Mouse (Mus musculus): ENCODE measurements at regions not wholly inside any gene's neighbourhood (a gene's known extent, or its start where the extent isn't known, plus 50 kb on each side); places are given as distances from the start of the nearest gene placed in this dataset.

DNA sequence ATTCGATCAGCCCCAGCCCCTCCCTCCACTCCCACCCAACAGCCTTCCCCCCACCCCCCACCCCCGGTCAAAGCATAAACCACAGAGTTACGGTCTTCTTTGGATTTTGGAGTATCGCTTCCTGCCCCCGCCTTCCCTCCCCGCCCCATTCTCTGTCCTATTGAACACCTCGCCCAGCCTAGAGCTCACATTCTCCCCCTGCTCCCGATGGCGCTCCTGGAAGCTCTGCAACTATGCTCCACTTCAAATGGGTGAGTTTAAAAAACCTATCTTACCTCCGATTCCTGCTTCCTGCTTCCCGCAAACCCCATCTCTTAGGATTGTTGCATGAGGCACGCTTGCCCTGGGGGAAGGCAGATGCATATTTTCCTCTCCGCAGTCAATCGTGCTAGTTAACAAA is 419.7 kb upstream of the Ubash3b start:
- TF ChIP-seq POLR2A (IDR thresholded peaks at IDR 0.05; ENCODE audit: low read depth, low read length) (no peak), CTCF (IDR thresholded peaks at IDR 0.05; ENCODE audit: extremely low read depth, insufficient read length, insufficient replicate concordance, low read depth, low read length) (no peak)
